Mouse (Mus musculus) T-helper 2 cell (primary cell): ENCODE measurements at regions not wholly inside any gene's neighbourhood (a gene's known extent, or its start where the extent isn't known, plus 50 kb on each side); places are given as distances from the start of the nearest gene placed in this dataset.

Experiments used
- in situ Hi-C: fragments of 300-600 bp; cut with MboI, MseI; formaldehyde crosslinking; loops from one replicate; pipeline ENCODE4 v1.15.1; 2025; ENCODE audit warnings: high pct_unique_total_duplicates

GRCm38 (mm10) chr10:97047996-97048395, 431.2 kb downstream of the Btg1 start:
- in situ Hi-C loops, result no loop called here

GRCm38 (mm10) chr10:97054472-97054871, 424.9 kb upstream of the Dcn start:
- in situ Hi-C loops, result no loop called here

GRCm38 (mm10) chr10:97061961-97062360, 417.4 kb upstream of the Dcn start:
- in situ Hi-C loops, result no loop called here

- in situ Hi-C loops, result no loop called here
Observed at GRCm38 (mm10) chr10:97064546-97064945, 414.9 kb upstream of the Dcn start.

- in situ Hi-C loops, result no loop called here
Observed at GRCm38 (mm10) chr10:97078022-97078473, 401.4 kb upstream of the Dcn start.

GRCm38 (mm10) chr10:97079575-97079974, 399.8 kb upstream of the Dcn start:
- in situ Hi-C loops, result no loop called here

- in situ Hi-C loops, result no loop called here
Observed at GRCm38 (mm10) chr10:97087286-97087685, 392.1 kb upstream of the Dcn start.

GRCm38 (mm10) chr10:97090254-97090653, 389.2 kb upstream of the Dcn start:
- in situ Hi-C loops, result no loop called here

GRCm38 (mm10) chr10:97093886-97094285, 385.5 kb upstream of the Dcn start:
- in situ Hi-C loops, result no loop called here

- in situ Hi-C loops, result no loop called here
Observed at GRCm38 (mm10) chr10:97114501-97114900, 364.9 kb upstream of the Dcn start.

GRCm38 (mm10) chr10:97122693-97123092, 356.7 kb upstream of the Dcn start:
- in situ Hi-C loops, result no loop called here

GRCm38 (mm10) chr10:97141561-97141960, 337.8 kb upstream of the Dcn start:
- in situ Hi-C loops, result no loop called here

- in situ Hi-C loops, result no loop called here
Observed at GRCm38 (mm10) chr10:97158561-97159395, 320.6 kb upstream of the Dcn start.

GRCm38 (mm10) chr10:97159396-97159760, 320.0 kb upstream of the Dcn start:
- in situ Hi-C loops, result no loop called here

- in situ Hi-C loops, result loop anchor here (10.0 kb wide), 1 partner anchor 535 kb away; no protein-coding TSS in a partner anchor
Observed at GRCm38 (mm10) chr10:97159831-97160575, 319.4 kb upstream of the Dcn start.

GRCm38 (mm10) chr10:97160892-97161291, 318.5 kb upstream of the Dcn start:
- in situ Hi-C loops, result loop anchor here (10.0 kb wide), 1 partner anchor 536 kb away; no protein-coding TSS in a partner anchor

- in situ Hi-C loops, result no loop called here
Observed at GRCm38 (mm10) chr10:97178468-97178867, 300.9 kb upstream of the Dcn start.

- in situ Hi-C loops, result no loop called here
Observed at GRCm38 (mm10) chr10:97189696-97190095, 289.7 kb upstream of the Dcn start.

- in situ Hi-C loops, result no loop called here
Observed at GRCm38 (mm10) chr10:97211238-97211695, 268.1 kb upstream of the Dcn start.

GRCm38 (mm10) chr10:97211785-97212398, 267.5 kb upstream of the Dcn start:
- in situ Hi-C loops, result no loop called here

GRCm38 (mm10) chr10:97219474-97219873, 259.9 kb upstream of the Dcn start:
- in situ Hi-C loops, result no loop called here

- in situ Hi-C loops, result no loop called here
Observed at GRCm38 (mm10) chr10:97220431-97220830, 259.0 kb upstream of the Dcn start.
